Mouse (Mus musculus) lung, postnatal 4 days (tissue): ENCODE measurements around the gene Slc16a13.
A peak's percentile ranks its signal among the peaks of the same experiment; 100 is the strongest.

ENCODE experiments used
- DNase-seq, 2 experiments: peaks; one replicate each; pipeline ENCODE4 v3.0.0; 2021

Gene Slc16a13

DNA sequence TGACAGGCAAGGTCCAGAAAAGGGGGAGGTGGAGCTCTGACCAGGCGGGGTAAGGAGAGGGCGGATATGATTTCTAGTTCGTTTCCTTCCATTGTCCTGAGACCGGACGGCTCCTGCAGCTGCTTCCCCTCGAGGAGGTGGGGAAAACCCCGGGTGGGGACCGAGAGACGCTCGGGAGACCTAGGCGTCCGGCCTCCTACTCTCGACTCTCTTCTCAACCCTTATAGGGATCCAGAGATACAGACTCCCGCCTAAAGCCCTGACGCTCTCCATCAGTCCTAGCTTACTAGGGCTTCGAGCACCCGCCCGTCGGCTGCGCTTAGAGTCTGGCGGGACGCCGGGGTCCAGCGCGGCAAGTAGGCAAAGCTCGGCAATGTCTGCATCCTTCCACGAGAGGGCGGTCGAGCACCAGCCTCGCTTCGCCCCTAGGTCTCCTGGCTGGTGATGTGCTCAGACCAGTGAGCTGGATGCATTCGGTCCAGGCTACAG lies 9.4 kb upstream of the Slc16a13 start:
- peak; percentile 91 for DNase-seq

DNA sequence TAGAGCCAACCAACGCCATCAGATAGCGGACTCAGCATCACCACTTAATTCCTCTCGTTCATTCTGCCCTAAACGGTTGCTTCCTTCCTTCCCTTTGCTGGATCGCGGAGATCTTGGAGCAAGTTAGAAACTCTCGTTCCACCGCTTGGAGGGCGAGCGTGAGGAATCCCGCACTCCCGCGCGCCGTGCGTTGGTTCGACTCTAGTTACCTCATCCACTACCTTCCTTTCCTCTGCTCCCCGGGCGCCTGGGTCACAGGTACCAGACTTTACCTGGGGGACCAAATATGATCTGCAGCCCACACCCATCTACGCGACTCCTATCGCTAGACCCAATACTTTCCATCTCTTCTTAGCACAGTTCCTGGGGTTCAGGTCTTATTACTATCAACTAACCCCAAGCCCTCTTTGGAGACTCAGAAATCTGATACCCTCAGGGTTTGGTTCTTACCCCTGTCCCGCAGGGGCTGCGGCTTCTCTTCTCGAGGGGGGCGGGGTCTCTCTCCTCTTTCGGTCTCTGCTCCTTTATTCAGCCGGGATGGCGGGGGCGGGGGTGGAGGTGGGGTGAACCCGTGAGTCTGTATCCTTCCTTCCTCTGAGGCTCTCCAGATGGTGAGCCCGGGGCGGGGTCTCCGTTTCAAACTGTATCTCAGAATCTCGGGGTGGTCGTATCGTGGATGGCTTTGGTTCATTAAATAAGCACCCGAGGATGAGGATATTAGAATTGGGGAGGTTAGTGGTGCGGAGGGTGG lies 8.6 kb upstream of the Slc16a13 start, which contains the start of gene Bcl6b:
Gene Bcl6b, minus strand, starts transcription at position 539 of the 751 bp plus-strand sequence.
- peak; percentile 64 to 69 for DNase-seq

DNA sequence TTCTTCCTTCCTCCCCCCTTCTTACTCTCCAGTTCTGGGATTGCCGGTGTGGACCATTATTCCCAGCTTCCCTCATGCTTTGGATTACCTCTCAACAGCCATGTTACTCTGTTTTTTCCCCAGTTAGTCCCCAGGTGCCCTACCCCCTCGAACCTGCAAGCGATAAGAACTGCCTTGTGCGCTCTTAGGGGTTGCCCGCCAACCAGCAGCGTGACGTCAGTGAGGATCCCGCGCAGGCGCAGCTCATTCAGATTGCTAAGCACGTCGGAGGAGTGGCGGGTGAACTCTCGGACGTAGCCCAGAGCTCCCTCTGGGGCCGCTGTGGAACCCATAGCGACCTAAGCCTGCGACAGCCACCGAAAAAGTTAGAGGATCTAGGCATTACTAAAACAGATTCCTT lies 8.0 kb upstream of the Slc16a13 start:
- DNase-seq = peak; percentile 92

DNA sequence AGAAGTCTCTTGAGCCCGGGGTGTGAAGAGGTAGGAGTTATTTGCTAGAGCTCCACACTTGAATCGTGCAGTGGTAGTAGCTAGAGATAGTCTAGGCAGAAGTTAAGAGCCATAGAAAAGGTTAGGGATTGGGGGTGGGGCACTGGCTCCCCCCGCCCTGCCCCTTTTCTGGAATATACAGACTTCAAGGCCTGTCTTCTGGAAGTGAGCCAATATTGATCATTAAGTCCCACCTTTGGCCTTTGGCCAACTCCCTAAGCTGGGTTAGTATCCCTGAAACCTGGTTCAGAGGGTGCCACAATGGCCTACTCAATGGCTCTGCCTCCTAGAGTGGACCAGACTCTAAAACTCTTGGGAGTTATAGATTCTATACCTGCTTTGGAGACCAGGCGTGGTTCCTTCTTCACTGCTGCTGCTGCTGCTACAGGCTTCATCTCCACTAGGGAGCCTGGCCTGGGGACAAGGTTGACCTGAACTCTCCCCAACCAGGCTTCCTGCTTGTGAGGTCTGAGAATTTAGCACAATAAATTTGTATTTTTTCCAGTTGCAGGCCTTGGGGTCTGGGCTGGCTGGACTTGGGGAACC lies 6.9 kb upstream of the Slc16a13 start:
- DNase-seq = no peak

DNA sequence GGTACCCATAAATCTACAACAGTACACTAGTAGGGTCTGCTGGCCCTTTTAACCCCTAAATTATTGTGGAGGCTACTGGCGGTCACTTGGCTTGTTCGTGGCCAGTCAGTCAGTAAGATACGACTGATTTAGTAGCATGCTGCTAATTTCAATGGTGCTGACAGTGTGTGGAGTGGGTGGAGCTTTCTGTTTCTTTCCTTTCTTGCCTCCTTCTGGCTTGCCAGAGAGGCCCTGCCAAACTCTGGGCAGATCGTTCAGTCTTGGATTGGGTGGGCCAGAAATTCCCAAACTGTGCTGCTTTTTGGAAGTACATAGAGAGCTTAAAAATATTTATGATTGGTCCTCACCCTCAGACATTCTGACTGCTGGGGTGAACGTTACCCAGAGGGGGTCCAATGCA lies 6.3 kb upstream of the Slc16a13 start:
- DNase-seq = no peak

DNA sequence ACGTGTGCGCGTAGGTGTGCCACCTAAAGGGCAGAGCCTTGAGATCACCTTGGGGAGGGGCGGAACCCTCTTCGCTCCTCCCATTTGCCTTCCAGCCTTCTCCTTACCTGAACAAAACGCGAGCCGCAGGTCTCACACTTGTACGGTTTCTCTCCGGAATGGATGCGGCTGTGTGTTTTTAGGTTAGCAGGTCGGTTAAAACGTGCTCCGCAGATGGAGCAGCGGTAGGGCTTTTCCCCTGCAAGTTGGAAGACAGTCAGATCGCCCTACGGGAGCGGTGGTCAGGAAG lies 5.7 kb upstream of the Slc16a13 start:
- DNase-seq = peak; percentile 36 to 49

DNA sequence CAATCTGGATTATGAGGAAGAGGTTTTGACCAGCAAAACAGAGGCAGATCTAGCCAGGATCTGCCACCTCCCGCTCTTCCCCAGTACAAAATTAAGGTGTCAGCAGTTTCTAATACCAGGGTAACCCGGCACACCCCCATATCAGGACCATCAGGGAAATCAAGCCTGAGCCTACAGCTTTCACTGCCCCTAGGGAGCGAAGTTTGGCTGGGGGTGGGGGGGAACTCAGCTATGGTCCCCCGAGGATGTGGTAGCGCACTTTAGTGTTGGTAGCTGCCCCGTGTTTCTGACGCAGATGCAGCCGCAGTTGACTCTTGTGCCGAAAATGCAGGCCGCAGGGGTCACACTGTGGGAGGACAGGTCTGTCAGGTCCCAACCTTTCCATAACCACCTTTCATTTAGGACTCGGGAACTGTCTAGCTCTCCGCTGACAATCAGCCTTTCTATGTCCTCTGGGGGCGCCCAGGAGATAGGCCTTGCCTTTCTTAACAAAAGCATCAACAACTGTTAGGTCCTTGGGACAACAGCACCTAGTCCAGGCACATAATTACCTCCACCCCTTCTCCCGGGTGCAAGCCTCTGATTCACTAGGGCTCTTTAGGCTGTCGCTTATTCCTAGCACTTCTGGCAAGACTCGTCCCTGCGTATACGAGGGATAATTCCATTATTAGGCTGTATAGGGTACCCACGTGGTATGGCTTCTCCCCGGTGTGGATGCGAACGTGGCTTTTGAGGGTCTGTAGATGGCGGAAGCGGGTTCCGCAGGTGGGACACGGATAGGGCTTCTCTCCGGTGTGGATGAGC lies 5.1 kb upstream of the Slc16a13 start:
- no peak for DNase-seq

DNA sequence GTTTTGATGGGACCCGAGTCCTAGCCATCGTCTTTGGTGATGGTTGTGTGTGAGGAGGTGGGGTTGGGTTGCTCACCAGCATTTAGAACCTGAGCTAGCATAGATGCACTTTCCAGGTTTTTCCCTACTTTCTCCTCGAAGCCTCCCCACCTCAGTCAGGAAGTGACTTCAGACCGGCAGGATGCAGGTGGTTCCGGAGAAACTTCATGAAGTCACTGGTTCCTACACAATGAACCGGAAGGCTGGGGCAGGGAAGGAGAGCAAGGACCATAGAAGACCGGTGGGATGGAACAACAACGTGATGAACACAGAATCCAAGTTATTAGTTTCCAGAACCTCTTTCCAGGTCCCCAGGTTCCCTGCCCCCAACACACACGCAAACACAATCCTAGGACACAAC lies 2.9 kb upstream of the Slc16a13 start:
- peak; percentile 62 to 70 for DNase-seq

DNA sequence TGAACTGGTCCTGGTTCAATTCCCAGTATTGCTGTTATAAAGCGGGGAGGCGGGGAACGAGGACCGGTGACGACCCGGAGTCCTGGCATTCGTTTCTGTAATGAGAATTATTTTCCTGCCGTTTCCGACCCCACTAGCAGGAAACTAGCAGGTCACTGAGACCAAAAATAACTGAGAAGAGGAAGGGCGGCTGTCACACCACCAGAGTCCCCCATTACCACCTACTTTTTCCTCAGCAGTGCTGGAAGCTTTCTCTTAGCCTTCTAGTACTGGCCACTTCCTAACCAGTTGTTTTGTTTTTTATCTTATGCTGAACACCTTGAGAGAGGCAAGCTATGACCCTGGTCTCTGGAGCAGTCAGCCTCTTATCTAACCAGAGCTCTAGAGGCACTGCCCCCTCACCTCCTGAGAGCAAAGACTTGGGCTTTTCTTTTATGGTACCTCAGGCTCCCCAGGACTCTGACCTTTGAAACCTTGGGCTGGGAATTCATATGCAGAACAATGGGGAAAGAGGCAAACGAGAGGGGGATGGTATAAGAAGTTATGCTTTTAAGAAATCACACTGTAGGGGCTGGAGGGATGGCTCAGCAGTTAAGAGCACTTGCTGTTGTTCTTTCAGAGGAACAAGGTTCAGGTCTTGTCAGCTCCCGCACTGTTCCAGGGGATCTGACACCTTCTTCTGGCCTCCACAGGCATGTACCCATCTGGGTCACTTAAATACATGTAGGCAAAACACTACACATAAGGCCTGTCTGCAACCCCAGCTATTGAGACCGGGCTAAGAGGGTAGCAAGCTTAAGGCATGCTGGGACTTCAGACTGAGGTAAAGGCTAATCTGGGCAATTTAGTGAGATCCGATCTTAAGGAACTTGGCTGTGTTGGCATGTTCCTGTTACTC lies 988 bp upstream of the Slc16a13 start:
- DNase-seq = peak in 1 of 2 experiments; percentile 38

DNA sequence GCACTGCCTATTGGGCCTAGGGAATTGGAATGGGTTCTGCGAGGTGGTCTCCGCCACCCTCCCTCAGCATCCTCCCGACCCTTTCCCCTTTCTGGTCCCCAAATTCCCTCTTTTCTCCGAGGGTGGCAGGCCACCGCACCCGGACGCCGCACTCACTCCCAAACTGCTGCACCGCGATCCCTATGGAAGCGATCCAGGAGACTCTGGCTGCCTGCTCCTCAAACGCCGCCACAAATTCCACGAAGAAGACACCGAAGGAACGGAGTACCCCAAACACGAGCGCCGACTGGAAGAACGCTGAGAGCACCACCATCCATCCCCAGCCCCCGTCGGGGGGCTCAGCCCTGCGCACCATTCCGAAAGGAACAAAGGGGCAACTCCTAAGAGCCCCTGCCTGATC lies 541 bp downstream of the Slc16a13 start:
- DNase-seq = peak in 1 of 2 experiments; percentile 39

DNA sequence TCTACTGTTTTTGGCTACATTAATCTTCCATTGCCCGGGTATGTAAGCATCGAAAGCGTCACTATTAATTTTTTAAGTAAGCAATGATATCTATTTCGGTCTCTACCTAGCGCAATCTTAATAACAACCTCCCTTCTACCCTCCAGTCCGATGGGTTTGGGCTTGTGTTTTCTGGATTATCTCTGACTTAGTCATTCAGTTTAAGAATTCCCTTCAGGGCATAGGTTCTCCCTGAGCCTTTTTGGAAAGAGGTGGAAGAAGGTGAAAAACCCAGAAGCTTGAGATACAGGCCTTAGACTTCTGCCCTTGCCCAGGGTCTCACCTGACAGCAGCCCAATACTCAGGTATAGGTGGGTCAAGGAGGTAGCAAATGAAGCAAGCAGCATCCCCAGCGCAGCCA lies 991 bp downstream of the Slc16a13 start:
- DNase-seq = no peak

DNA sequence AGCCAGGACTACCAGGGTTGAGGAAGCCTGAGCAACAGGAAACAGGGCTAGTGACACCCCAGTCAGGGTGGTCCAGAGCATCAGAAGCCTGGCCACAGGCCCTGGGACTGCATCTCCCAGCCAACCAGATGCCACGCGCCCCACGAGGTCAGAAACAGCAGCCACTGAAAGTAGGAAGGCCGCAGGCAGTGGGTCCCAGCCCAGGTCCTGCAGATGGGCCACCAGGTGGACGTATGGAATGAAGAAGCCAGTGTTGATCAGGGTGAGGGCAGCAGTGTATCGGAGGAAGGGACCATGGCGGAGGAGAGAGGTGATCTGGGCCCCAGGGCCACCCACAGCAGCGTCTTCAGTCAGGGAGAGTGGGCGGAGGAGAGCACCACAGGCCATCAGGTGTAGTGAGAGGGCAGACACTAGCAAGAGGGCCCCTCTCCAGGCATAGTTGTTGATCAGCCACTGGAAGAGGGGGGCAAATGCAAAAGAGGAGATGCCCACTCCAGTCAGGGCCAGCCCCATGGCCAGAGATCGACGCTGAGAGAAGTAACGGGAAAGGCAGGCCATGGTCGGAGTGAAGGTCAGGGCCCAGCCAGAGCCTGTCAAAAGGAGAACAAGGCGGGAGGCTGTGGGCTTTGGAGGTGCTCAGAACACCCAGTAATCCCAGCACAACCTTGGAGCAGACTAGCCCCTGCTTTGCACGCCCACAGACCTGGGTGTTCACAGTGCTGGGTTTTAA lies 2.0 kb downstream of the Slc16a13 start:
- no peak for DNase-seq

DNA sequence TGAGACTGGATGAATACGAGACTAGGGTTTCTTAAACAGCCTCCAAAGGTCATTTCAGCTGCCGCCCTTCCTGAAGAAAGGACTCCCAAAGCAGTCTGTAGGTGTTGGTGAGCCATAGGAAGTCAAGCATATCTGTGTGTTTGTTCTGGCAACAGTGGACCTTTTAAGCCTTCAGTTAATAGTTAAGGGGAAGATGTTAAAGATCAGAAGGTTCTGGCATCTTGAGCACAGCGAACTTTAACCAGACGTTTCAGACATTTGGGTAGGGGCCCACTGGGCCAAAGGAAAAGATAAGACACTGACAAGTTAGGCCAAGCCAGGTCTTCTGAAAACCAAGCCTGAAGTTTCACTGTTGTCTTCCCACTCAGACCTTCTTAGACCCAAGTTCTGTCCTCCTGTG lies 2.8 kb downstream of the Slc16a13 start:
- DNase-seq = no peak

DNA sequence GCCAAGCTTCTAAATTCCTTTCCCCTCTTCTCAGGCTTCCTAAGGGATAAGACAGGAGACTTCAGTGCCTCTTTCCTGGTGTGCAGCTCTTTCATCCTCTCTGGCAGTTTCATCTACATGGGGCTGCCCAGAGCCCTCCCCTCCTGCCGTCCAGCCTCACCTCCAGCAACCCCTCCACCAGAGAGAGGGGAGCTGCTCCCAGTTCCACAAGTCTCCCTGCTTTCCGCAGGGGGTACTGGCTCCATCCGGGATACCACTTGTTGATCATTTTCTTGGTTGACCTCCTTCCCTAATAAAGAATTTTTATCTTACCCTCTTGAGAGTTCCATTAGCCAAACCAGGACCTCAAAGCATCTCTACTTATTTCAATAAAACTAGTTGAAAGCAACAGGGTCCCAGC lies 4.8 kb downstream of the Slc16a13 start:
- DNase-seq = no peak

DNA sequence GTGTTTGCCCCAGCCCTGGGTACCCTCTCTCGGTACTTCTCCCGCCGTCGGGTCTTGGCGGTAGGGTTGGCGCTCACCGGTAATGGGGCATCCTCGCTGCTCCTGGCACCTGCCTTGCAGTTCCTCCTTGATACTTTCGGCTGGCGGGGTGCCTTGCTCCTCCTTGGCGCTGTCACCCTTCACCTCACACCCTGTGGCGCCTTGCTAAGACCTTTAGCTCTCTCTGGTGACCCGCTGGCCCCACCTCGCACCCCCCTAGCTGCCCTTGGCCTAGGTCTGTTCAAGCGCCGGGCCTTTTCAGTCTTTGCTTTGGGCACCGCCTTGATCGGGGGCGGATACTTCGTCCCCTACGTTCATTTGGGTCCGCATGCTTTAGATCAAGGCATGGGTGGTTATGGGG lies 5.6 kb downstream of the Slc16a13 start:
- DNase-seq = no peak

DNA sequence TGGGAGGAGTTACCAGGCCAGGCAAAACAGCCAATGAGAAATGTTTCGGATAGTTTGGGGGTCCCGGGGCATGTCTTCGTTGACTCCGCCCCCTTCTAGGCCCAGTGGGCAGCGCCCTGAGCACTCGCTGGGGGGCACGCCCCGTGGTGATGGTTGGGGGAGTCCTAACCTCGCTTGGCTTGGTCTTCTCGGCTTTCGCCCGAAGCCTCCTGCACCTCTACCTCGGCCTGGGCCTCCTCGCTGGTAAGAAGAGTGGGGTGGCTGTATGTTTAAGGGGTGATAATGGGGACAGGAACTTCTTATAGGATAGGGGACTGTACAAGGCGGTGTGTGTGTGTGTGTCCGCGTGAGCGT lies 6.0 kb downstream of the Slc16a13 start:
- no peak for DNase-seq

DNA sequence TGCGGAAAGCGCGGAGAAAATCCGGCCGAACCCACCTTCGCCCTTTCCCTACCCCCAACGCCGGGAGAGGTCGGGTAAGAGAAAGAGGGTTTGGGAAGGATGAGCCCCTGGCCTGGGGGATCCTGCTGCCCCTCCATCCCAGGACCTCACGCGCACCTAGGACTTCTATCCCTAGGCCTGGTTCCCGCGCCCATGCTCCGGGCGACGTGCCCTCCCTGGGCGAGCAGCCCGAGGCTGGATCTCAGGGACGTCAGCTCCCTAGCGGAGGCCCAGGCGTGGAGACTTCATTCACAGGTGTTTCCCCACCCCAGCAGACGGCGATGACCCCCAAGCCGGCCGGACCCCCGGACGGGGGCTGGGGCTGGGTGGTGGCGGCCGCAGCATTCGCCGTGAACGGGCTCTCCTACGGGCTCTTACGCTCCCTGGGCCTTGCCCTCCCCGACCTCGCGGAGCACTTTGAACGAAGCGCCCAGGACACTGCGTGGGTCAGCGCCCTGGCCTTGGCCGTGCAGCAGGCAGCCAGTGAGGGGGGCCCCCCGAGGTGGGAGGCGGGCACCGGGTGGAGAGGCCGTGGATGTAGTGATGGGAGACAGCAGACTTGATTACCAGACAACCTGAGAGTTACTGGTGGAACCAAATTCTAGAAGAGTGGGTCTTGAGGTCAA lies 6.5 kb downstream of the Slc16a13 start:
- DNase-seq = peak; percentile 38 to 42

DNA sequence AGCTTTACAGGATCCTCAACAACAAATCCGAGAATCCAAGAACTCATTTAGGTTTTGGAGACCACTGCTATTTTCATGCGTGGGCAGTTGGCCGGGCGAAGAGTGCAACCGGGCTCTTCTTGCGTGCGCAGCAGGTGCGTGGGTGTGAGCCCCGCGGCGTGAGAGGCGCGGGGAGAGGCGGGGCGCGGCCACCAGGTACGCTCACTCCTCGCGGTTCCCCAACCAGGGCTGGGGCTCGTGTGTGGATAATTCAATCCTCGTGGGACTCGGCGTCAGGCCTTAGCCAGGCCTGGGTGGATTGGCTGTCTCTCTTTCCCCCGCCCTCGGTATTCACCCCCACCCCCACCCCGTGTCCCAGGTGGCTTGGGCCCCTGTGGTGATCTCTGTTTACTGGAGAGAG lies 7.1 kb downstream of the Slc16a13 start:
- no peak for DNase-seq

DNA sequence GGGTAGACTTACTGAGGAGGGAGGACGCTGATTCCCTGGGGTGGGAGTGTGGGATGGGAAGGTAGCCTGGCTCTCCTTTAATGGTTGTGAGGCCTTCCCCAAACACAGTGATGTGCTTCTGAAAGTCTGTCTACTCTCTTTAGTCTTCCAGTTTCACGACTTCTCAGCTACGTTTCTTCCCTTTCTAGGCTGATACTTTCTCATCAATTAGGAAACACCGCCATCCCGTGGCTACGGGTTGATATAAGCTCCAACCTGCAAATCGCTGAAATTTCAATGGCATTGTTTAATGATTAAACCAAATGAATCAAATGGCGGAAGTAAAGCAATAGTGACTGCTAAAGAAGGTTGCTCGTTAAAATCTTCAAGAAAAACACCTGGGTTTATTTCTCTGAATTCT lies 8.0 kb downstream of the Slc16a13 start:
- DNase-seq = peak; percentile 48 to 83

DNA sequence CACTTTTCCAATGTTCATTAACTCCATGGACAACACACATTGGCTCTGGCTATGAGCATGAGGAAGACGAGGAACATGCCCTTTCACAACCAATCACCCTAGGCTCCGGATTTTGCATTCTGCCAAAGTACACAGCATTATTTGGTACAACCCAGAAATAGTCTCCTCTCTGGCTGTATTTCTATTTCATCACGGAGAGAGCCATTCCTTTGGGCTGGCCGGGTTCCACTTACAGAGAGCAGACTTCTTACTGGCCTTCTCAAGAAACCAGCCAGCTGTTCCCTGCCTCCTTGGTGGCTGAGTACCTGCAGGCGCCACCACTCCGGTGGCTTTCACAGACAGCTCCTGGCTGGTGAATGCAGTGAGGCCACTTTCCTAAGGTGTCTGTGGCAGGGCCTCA lies 8.4 kb downstream of the Slc16a13 start, which contains the start of gene Slc16a11:
Gene Slc16a11, plus strand, starts transcription at position 330 of the 400 bp plus-strand sequence.
- peak in 1 of 2 experiments; percentile 54 for DNase-seq

DNA sequence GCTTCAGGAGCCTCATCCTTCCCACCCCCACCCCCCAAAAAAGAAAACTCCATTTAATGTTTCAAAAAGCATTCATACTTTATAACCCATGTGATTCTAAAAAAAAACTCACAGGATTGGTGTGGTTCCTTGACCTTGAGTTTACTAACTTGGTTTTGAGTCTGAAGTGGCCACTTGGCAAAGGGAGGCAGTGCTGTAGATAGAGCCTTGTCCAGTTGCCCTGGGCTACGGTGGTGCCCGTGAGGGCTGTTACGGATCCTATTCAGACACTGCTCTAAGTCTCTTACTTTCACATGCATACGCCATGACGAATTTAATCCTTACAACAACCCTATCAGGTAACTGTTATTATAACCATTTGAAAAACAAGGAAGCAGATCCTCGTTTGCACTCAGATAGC lies 8.9 kb downstream of the Slc16a13 start:
- no peak for DNase-seq

DNA sequence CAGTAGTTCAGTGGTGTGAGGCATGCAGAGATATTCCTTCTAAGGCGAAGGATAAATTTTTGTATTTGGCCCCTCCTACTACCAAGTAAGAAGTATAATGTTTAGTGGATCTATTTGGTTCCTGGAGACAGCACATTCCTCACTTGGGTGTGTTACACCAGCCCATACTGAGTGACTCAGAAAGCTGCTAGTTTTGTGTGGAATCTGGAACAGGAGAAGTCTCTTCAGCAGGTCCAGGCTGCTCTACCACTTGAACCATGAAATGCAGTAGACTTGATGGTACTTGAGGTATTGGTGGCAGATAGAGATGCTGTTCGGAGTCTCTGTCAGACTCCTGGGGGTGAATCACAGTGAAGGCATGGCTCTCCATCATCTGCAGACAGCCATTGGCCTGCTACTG lies 10.2 kb downstream of the Slc16a13 start:
- no peak for DNase-seq
